Mouse (Mus musculus): Measurements from ENCODE around the gene Olfr1261. TPM values are rescaled to one million over a fixed set of nuclear protein-coding genes. Genes with fewer than 3 reads are reported as not detected.

Olfr1261 gene
- total RNA-seq (2015) (not detected in 2 replicates), total RNA-seq (2017) (not detected in 2 replicates)

DNA sequence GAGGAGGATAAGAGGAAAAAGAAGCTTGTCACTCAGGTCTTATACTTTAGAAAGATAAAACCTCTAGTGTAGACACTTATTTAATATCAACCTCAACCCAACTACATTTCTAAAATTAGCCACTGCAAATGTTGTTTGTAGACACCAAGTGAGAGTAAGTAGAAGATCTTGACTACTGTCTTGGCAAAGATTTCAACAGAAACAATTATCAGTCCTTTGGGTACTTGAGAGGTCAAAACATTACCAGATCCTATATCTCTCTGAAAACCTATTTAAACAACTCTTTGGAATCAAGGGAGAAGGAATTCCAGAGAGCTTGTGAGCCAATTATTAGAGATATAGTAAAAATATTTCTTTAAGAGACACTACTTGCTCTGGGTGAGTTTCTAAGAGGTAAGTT lies at the start of gene Olfr1261:
TSS of gene Olfr1261 (plus strand) at position 301 of the 400 bp plus-strand sequence.
- ATAC-seq (replicated peaks; ENCODE audit: poor library complexity): no peak

DNA sequence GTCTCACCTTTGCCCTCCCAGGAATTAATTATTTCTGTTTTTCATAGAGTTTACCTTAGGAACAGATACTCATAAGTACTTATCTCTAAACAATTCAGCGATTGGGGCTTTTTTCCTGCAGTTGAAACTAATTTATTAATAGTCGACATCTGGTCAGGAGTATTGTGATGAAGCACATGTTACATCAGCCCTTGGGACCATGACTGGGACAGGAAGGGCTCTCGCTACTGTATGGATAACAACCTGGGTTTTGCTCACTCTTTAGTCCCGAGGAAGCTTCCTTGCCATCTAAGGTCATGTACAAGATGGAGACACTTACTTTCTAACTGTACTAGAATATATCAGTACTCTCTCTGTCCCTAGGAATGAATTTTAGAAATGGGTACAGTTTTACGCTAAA lies 42.5 kb upstream of the Olfr1261 start, which contains the start of gene Olfr1259:
TSS of gene Olfr1259 (minus strand) at position 101 of the 400 bp plus-strand sequence.
- ATAC-seq (replicated peaks; ENCODE audit: poor library complexity): no peak

DNA sequence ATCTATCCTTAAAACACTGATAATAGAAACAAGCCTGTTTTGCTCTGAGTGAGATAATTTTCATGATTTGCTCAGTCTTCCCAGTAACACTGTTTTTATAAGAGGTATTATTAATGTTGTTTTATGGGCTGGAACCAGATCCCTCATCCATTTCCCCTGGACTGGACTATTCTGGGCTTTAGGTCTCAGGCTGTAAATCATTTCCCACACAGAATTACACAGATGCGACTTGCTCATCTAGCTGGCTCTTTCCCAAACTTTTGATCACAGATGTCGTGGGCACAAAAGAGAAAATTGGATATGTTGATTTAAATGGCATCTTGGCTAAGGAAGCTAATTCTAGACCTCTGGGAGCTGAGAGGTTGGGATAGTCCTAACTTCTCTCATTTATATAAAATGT lies 16.8 kb upstream of the Olfr1261 start, which contains the start of gene Olfr1260:
TSS of gene Olfr1260 (plus strand) at position 157 of the 400 bp plus-strand sequence.
- no peak for ATAC-seq (replicated peaks; ENCODE audit: poor library complexity)

DNA sequence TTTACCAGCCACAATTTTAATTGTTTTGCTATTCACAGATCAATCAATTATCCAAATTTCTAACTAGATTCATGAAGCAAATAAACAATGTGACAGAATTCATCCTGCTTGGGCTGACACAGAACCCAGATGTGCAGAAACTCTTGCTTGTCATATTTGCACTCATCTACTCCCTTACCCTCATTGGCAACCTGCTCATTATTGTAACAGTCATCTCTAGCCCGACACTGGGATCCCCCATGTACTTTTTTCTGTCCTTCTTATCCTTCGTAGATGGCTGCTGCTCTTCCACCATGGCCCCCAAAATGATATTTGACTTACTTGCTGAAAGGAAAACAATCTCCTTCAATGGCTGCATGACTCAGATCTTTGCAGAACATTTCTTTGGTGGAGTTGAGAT lies 13.3 kb upstream of the Olfr1261 start:
- ATAC-seq (replicated peaks; ENCODE audit: poor library complexity): no peak

DNA sequence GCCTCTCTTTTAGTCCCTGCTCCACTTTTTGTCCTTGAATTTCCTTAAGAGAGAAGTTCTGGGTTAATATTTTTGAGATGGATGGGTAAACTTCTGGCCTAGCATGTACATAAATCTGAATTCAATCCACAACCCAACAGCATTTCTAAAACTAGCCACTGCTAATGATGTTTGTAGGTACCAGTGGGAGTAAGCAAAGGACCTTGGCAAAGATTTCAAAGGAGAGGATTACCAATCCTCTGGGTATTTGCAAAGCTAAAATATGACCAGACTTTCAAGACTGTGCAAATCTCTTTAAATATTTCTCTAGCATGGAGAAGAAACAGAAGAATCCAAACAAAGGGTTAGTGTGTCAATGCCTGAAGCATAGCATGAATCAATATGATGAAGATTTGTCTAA lies 8.8 kb downstream of the Olfr1261 start, which contains the start of gene Olfr1262:
TSS of gene Olfr1262 (plus strand) at position 301 of the 400 bp plus-strand sequence.
- ATAC-seq (replicated peaks; ENCODE audit: poor library complexity): no peak

DNA sequence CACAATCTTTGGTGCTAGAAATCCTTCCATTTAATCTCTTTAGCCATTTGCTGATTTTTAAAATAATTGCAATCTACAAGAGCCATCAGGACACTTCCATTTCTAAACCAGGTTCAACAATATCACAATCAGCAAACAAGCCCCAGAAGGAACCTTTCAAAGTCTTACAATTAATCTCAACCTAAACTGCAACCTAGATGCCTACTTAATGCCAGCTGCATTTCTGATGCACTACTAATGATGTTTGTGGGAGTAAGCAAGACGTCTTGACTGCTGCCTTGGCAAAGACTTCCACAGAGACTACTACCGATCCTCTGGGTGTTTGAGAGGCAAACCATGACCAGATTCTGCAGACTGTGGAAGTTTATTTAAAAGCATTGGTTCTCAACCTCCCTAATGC lies 20.8 kb downstream of the Olfr1261 start, which contains the start of gene Olfr1263:
TSS of gene Olfr1263 (plus strand) at position 301 of the 400 bp plus-strand sequence.
- no peak for ATAC-seq (replicated peaks; ENCODE audit: poor library complexity)

DNA sequence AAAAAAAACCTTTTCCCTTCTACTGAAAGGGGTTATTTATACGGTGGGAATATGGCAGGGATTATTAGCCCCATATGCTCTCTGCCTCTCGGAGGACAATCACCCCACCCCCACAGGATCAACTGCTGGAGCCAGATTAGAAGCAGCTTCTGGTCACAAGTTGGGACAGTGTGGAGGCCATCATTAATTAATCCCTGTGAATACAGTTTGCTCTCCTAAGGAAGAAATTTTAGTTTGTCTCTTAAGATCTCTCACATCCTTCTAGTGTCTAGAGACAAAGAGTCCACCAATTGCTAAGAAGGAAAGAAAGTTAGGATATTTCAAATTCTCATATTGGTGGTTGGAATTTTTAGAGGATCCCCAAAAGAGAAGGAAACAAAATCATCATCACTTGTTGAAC lies 34.5 kb downstream of the Olfr1261 start, which contains the start of gene Olfr1264:
TSS of gene Olfr1264 (minus strand) at position 101 of the 400 bp plus-strand sequence.
- no peak for ATAC-seq (replicated peaks; ENCODE audit: poor library complexity)

DNA sequence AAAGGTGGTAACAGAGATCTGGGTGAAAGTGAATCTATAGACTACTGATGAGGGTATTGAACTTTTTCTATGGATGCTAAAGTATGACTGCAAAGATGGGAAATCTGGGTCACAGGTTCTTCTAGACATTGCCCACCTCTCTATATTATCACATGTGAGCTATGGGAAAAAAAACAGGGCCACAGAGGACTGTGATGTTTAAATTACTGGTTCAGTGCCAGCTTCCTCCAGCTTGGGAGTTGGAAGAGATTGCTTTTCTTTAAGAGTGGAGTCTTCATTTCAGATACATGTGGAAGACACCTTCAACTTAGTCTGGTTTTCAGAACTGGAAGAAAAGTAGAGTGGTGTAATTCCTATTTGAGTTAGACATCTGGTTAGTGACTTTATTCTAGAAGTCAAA lies 44.0 kb downstream of the Olfr1261 start, which contains the start of gene Olfr1265:
TSS of gene Olfr1265 (plus strand) at position 301 of the 400 bp plus-strand sequence.
- ATAC-seq (replicated peaks; ENCODE audit: poor library complexity): no peak

Other genes starting within 250 kb of the Olfr1261 start
- gene Olfr1253, start 234.1 kb upstream of the Olfr1261 start, total RNA-seq (2015): not detected in 2 replicates
- not detected in 2 replicates for gene Olfr1253, start 234.1 kb upstream of the Olfr1261 start, total RNA-seq (2017)
- not detected in 2 replicates for gene Olfr1254, start 197.6 kb upstream of the Olfr1261 start, total RNA-seq (2015)
- gene Olfr1254, start 197.6 kb upstream of the Olfr1261 start, total RNA-seq (2017): not detected in 2 replicates
- gene Olfr1255, start 179.2 kb upstream of the Olfr1261 start, total RNA-seq (2015): not detected in 2 replicates
- gene Olfr1255, start 179.2 kb upstream of the Olfr1261 start, total RNA-seq (2017): not detected in 2 replicates
- gene Olfr1256, start 149.7 kb upstream of the Olfr1261 start, total RNA-seq (2015): not detected in 2 replicates
- gene Olfr1256, start 149.7 kb upstream of the Olfr1261 start, total RNA-seq (2017): not detected in 2 replicates
- not detected in 2 replicates for gene Olfr48, start 143.0 kb upstream of the Olfr1261 start, total RNA-seq (2015)
- gene Olfr48, start 143.0 kb upstream of the Olfr1261 start, total RNA-seq (2017): not detected in 2 replicates
- gene Olfr1257, start 112.8 kb upstream of the Olfr1261 start, total RNA-seq (2015): not detected in 2 replicates
- gene Olfr1257, start 112.8 kb upstream of the Olfr1261 start, total RNA-seq (2017): not detected in 2 replicates
- not detected in 2 replicates for gene Olfr1258, start 63.9 kb upstream of the Olfr1261 start, total RNA-seq (2015)
- gene Olfr1258, start 63.9 kb upstream of the Olfr1261 start, total RNA-seq (2017): not detected in 2 replicates
- gene Olfr1259, start 42.6 kb upstream of the Olfr1261 start, total RNA-seq (2015): not detected in 2 replicates
- gene Olfr1259, start 42.6 kb upstream of the Olfr1261 start, total RNA-seq (2017): not detected in 2 replicates
- gene Olfr1260, start 16.9 kb upstream of the Olfr1261 start, total RNA-seq (2015): not detected in 2 replicates
- gene Olfr1260, start 16.9 kb upstream of the Olfr1261 start, total RNA-seq (2017): not detected in 2 replicates
- not detected in 2 replicates for gene Olfr1262, start 8.9 kb downstream of the Olfr1261 start, total RNA-seq (2015)
- not detected in 2 replicates for gene Olfr1262, start 8.9 kb downstream of the Olfr1261 start, total RNA-seq (2017)
- not detected in 2 replicates for gene Olfr1263, start 20.9 kb downstream of the Olfr1261 start, total RNA-seq (2015)
- gene Olfr1263, start 20.9 kb downstream of the Olfr1261 start, total RNA-seq (2017): not detected in 2 replicates
- gene Olfr1264, start 34.4 kb downstream of the Olfr1261 start, total RNA-seq (2015): not detected in 2 replicates
- not detected in 2 replicates for gene Olfr1264, start 34.4 kb downstream of the Olfr1261 start, total RNA-seq (2017)
- gene Olfr1265, start 44.1 kb downstream of the Olfr1261 start, total RNA-seq (2015): not detected in 2 replicates
- gene Olfr1265, start 44.1 kb downstream of the Olfr1261 start, total RNA-seq (2017): not detected in 2 replicates
- gene Olfr140, start 72.4 kb downstream of the Olfr1261 start, total RNA-seq (2015): not detected in 2 replicates
- gene Olfr140, start 72.4 kb downstream of the Olfr1261 start, total RNA-seq (2017): not detected in 2 replicates
- not detected in 2 replicates for gene Olfr1269, start 130.2 kb downstream of the Olfr1261 start, total RNA-seq (2015)
- not detected in 2 replicates for gene Olfr1269, start 130.2 kb downstream of the Olfr1261 start, total RNA-seq (2017)
- not detected in 2 replicates for gene Olfr32, start 151.1 kb downstream of the Olfr1261 start, total RNA-seq (2015)
- gene Olfr32, start 151.1 kb downstream of the Olfr1261 start, total RNA-seq (2017): not detected in 2 replicates
- not detected in 2 replicates for gene Olfr1270, start 161.9 kb downstream of the Olfr1261 start, total RNA-seq (2015)
- not detected in 2 replicates for gene Olfr1270, start 161.9 kb downstream of the Olfr1261 start, total RNA-seq (2017)
- gene Olfr1506, start 233.3 kb downstream of the Olfr1261 start, total RNA-seq (2015): not detected in 2 replicates
- gene Olfr1506, start 233.3 kb downstream of the Olfr1261 start, total RNA-seq (2017): not detected in 2 replicates